Mouse (Mus musculus) T-helper 2 cell (primary cell): Measurements from ENCODE around the gene Lekr1.

Experiments
- in situ Hi-C: fragments of 300-600 bp; cut with MboI, MseI; formaldehyde crosslinking; loops from one replicate; pipeline ENCODE4 v1.15.1; 2025; ENCODE audit warnings: high pct_unique_total_duplicates

Lekr1 gene

DNA sequence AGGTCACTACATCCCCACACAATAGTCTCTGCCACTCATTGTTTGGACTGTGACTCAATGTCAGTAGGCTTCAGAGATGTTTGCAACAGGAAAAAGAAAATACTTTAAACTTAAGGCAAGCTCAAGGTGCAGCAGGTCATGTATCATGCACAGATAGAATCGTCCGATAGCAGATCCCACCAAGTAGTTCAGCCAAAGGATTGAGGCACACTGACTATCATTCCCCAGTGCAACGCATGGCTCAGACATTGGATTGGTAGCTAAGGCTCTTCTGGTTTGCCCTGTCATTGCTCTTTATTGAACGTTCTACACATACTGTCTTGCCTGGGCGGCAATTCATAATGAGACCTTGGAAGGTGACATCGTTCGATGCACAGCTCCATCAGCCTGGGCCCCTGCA lies 9.6 kb upstream of the Lekr1 start:
- in situ Hi-C loops, result loop anchor here (25.0 kb wide), 2 partner anchors 119 to 1694 kb away; partner anchors contain the start of genes Slc33a1 and Tiparp

DNA sequence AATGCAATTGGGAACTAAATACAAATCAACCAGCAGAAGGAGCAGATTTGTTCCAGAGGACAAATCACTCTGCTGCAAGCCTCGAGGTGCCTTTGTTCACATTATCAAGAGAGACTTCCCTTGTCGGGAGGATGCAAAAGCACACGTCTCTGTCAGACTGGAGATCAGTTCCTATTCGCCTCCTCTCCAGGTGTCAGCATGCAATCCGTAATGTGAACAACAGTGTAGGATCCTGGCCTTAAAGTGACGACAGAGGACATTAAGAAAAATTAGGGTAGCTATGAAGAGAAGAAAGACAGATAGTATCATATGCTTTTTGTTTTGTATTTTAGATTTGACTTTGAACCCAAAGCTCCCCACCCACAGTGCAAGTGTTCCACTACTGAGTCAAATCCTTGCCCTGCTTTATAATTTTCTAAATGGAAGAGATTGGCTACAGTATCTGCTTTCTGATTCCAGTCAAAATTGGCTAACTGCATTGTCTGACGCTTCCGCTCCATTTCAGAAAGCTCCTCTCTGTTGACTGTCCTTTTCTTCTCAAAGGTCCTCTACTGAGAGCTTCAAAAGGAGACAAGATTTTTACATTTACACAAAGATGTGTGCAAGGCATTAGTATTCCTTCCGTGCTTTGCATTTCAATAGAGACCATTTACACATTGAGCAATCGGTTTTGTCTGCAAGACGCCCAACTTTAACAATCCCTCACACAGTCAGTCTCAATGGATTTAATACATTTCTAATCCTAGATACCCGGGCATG lies 8.9 kb upstream of the Lekr1 start:
- in situ Hi-C loops, result loop anchor here (25.0 kb wide), 2 partner anchors 120 to 1695 kb away; partner anchors contain the start of genes Slc33a1 and Tiparp

GRCm38 (mm10) chr3:65658081-65658612 lies 7.9 kb upstream of the Lekr1 start:
- in situ Hi-C loops, result loop anchor here (25.0 kb wide), 2 partner anchors 121 to 1696 kb away; partner anchors contain the start of genes Slc33a1 and Tiparp

GRCm38 (mm10) chr3:65658721-65659619 lies 7.1 kb upstream of the Lekr1 start:
- in situ Hi-C loops, result loop anchor here (25.0 kb wide), 2 partner anchors 122 to 1697 kb away; partner anchors contain the start of genes Slc33a1 and Tiparp

DNA sequence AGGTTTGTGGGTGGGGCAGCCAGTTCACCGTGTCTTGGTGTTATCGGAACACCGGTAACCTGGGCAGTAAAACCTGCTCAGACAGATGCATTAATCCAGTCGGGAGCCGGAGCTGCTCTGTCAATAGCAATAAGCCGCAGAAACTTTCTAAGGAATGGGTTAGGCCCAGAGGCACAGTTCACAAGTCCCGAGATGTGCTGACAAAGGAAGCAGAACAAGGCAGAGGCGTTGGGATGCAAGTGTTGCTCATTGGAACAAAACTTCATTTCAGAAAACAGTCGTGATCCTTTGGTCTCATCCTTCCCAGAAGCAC lies 6.5 kb upstream of the Lekr1 start:
- in situ Hi-C loops, result loop anchor here (25.0 kb wide), 2 partner anchors 122 to 1697 kb away; partner anchors contain the start of genes Slc33a1 and Tiparp

- in situ Hi-C loops, result loop anchor here (25.0 kb wide), 2 partner anchors 123 to 1698 kb away; partner anchors contain the start of genes Slc33a1 and Tiparp
Observed at GRCm38 (mm10) chr3:65660336-65660735, 5.7 kb upstream of the Lekr1 start.

GRCm38 (mm10) chr3:65661731-65662130 lies 4.3 kb upstream of the Lekr1 start:
- in situ Hi-C loops, result loop anchor here (25.0 kb wide), 2 partner anchors 124 to 1699 kb away; partner anchors contain the start of genes Slc33a1 and Tiparp

- in situ Hi-C loops, result loop anchor here (25.0 kb wide), 2 partner anchors 126 to 1701 kb away; partner anchors contain the start of genes Slc33a1 and Tiparp
Observed at GRCm38 (mm10) chr3:65663176-65663575, 2.9 kb upstream of the Lekr1 start.

- in situ Hi-C loops, result loop anchor here (25.0 kb wide), 2 partner anchors 133 to 1708 kb away; partner anchors contain the start of genes Slc33a1 and Tiparp
Observed at GRCm38 (mm10) chr3:65670216-65670615, 4.2 kb downstream of the Lekr1 start.

GRCm38 (mm10) chr3:65673725-65674124 lies 7.7 kb downstream of the Lekr1 start:
- in situ Hi-C loops, result loop anchor here (25.0 kb wide), 2 partner anchors 136 to 1711 kb away; partner anchors contain the start of genes Slc33a1 and Tiparp

DNA sequence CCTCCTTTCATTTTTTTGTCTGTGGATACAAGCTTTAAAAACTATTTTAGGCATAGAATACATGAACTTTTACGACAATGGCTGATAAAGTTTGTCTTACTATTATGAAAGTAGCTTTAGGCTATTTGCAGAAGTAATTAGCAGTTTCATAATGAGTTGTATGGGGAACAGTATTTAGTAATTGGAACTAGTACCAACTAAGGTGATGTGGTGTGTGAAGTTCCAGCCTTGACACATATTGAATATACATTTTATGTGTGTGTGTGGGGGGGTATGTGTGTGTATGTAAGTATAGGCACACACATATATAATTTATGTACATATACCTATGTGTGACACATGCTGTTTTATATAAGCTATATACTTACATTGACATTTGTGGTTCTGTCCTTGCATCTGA lies 14.6 kb downstream of the Lekr1 start:
- in situ Hi-C loops, result no loop called here

GRCm38 (mm10) chr3:65689705-65690104 lies 23.7 kb downstream of the Lekr1 start:
- in situ Hi-C loops, result no loop called here

DNA sequence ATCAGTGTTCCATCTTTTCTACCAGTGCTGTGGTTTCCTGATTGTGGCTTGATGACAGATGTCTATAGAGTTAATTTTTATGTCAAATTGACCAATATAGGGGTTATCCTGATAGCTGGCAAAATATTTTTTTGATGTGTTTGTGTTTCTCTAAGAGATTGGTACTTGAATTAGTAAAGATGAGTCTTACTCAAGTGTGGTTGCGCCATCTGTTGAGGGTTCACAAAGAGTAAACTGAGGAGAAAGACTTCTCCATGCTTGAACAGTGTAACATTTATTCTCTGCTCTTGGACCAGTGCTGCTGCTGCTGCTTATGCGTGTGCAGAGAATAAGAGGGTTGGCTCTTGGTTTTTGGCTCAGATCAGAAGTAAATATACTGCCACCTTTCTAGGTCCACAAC lies 24.8 kb downstream of the Lekr1 start:
- in situ Hi-C loops, result no loop called here

DNA sequence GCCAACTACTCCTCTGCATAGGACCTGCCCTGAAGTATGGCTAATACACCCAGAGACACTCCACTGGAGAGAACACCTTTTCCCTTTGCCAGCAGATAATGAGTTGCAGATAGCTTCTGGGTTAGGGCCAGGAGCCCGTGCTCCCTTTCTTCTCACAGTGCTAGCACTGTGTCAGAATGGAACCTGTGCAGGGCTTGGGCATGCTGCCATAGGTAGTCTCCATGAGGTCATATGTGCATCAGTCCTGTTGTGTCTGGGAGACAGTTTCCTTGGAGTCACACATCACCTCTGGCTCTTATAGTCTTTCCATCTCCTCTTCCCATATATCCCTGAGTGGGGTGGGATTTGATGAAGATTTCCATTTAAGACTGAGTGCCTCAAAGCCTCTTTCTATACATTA lies 33.7 kb downstream of the Lekr1 start:
- in situ Hi-C loops, result no loop called here

GRCm38 (mm10) chr3:65714372-65714771 lies 48.3 kb downstream of the Lekr1 start:
- in situ Hi-C loops, result no loop called here

GRCm38 (mm10) chr3:65717406-65717805 lies 51.4 kb downstream of the Lekr1 start:
- in situ Hi-C loops, result no loop called here

DNA sequence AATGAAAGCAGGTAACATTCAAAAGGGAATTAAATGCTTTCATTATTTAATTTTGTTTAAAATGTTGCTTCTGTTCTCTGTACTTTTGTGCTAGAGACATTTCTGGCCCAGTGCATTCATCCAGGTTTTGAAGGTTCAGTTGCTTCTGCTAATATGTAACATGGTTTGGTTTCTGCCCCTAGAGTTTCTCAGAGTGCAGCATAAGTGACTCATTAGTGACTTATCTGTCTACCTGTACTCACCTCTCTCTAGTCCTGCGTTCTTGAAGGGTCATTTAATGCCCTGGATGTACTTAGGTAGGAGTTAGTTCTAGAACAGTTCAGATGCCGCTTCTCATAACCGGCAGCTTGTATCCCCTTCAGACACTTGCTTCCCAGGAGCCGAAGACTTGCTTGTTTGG lies 56.9 kb downstream of the Lekr1 start:
- in situ Hi-C loops, result no loop called here

GRCm38 (mm10) chr3:65723664-65724063 lies 57.6 kb downstream of the Lekr1 start:
- in situ Hi-C loops, result no loop called here

DNA sequence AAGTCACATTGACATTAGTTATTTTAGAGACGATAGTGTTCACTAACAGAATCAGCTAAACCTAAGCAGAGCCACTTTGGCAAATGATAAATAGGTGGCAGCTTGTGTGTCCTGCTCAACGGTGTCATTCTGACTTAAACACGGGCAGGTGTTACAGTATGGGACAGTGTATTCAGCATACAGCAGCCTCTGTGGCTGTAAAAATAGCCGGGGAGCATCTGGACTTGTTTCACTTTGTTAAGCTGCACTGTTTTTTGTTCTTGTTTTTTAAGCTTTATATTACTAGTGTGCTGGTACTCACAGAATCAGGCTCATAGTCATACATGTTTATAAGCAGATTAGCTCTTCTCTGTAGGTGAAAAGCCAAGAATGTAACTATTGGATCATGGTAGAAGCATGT lies 71.8 kb downstream of the Lekr1 start:
- in situ Hi-C loops, result no loop called here

- in situ Hi-C loops, result no loop called here
Observed at GRCm38 (mm10) chr3:65744936-65745335, 78.9 kb downstream of the Lekr1 start.
